Mouse (Mus musculus) testis, adult 2 months (tissue): ENCODE measurements at regions not wholly inside any gene's neighbourhood (a gene's known extent, or its start where the extent isn't known, plus 50 kb on each side); places are given as distances from the start of the nearest gene placed in this dataset.

Experiments
- CTCF ChIP-seq: fragments of 200-500 bp; IDR thresholded peaks from 2 replicates; pipeline ENCODE4 v1.5.1; 2012; ENCODE audit warnings: low read depth, mild to moderate bottlenecking, inconsistent platforms, low read length, moderate library complexity; ENCODE audit not compliant: control insufficient read depth, insufficient read depth, insufficient replicate concordance
- POLR2A ChIP-seq: fragments of 200-500 bp; IDR thresholded peaks from 2 replicates; pipeline ENCODE4 v1.6.1; 2012; ENCODE audit warnings: low read depth, mild to moderate bottlenecking, inconsistent platforms, low read length, moderate library complexity; ENCODE audit not compliant: control insufficient read depth

DNA sequence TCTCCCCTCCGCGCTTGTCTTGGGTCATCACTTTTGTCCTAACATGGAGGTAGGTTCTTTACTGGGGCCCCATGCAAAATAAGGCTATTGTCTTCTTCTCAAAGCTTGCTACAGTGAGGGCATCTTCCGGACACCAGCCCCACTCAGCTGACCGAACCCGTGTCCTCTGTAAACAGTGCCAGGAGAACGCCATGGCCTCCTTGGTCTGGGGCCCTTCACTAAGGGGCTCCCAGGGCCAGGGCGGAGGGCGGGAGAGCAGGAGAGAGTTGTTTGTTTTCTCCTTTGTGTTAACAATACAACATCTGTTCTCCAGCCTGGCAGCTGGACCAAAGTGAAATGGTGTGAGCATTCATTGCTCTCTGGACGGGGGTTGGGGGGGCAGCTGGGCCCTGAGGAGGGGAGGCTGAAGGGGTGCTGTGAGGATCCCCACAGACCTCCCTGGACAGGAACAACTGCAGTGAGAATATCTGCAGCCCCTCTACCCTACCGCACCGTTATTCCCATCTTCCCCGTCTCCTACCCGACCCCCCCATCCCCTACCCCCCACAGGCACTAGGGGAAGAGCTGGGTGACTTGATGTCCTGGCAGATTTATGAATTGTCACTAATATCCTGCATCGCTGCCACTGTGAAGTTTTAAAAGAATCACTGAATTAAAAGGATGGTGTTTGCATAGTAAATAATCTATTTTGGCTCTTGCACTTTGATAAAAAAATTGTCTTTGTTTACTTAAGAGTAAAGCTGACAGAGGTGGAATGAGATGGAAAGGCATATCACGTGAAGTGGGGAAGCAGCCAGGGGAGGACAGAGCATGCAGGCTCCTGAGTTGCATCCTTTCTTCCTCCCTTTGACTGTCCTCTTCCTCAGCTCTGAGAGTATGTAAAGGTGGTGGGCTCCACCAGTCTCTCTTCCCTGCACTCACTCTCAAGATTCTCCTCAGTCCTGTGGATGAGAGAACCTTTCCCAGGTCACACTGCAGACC lies 97.5 kb upstream of the Teddm2 start:
- TF ChIP-seq CTCF: no peak
- no peak for TF ChIP-seq POLR2A
